Mouse (Mus musculus) lung, postnatal 25 days (tissue): Measurements from ENCODE around the gene Vmn2r47.
"Not testable (repeated sequence)": the region's sequence is repeated elsewhere in the genome, so short reads cannot be mapped to it uniquely, and the experiment has no call there.

ENCODE experiments used
- DNase-seq: peaks from one replicate; pipeline ENCODE4 v3.0.0; 2022; ENCODE audit warnings: low spot score

Gene Vmn2r47

GRCm38 (mm10) chr7:9841225-9841624 lies at the start of gene Vmn2r47:
Vmn2r47 (minus strand) TSS chr7:9841325.
- not testable (repeated sequence) for DNase-seq

GRCm38 (mm10) chr7:9770471-9770870 lies 70.7 kb downstream of the Vmn2r47 start, which contains the start of gene Vmn2r46:
Vmn2r46 (minus strand) TSS chr7:9770571.
- not testable (repeated sequence) for DNase-seq
